Mouse (Mus musculus) brain, embryonic 14.5 days (tissue): Measurements from ENCODE around the gene Bsdc1.

Experiments used
- CTCF ChIP-seq: fragments of 200-500 bp; IDR thresholded peaks from 2 replicates; pipeline ENCODE4 v1.5.1; 2012; ENCODE audit warnings: inconsistent platforms, mild to moderate bottlenecking, moderate library complexity, borderline replicate concordance; ENCODE audit not compliant: insufficient read depth, insufficient read length; ENCODE audit errors: extremely low read depth
- POLR2A ChIP-seq: fragments of 200-500 bp; IDR thresholded peaks from 2 replicates; pipeline ENCODE4 v1.6.1; 2012; ENCODE audit warnings: mild to moderate bottlenecking, inconsistent platforms, borderline replicate concordance; ENCODE audit not compliant: poor library complexity, insufficient read depth, insufficient read length, severe bottlenecking; ENCODE audit errors: extremely low read depth

DNA sequence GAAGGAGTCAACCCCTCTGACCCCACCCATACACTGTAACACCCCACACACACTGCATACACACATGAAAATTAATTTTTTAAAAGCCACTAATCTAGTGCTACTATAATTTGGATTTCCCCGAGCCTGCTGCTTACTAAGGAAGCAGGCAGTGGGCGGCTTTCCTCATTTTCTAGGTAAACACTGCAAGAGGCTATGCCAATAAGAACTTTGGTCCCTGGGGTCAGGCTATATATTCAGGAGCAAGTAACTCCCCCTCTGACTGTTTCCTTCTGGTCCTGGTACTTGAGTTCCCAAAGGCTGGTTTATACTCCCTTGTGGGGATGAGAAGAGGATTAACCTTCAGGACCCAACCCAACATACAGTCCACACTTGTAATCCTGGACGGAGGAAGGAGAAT is 64.5 kb downstream of the Bsdc1 start:
- TF ChIP-seq CTCF: no peak
- no peak for TF ChIP-seq POLR2A
